Mouse (Mus musculus): ENCODE measurements around the gene Gm8267.
"Not testable (repeated sequence)": the region's sequence is repeated elsewhere in the genome, so short reads cannot be mapped to it uniquely, and the experiment has no call there.

Gene Gm8267

DNA sequence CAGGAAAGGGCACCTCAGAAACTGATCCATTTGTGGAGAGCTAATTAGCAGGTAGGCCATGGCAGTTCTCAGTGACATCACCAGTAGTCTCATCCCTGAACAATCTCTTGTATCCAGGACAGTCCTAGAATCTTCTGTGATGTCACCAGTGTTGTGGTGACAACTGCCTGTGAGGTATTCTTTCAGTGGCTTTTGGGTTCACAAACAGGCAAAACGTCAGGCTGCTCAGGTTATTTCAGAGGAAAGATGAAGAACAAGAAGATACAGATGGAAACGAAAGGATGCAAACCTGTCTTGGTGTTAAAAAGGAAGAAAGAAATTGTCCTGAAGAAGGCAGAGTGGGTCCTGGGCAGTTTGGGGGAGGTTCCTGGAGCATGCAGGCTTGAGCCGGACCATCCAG lies at the start of gene Gm8267:
Gm8267 (minus strand) TSS at position 101 of the 400 bp plus-strand sequence.
- DNase-seq (ENCODE audit: low spot score in 2 of 2): no peak

DNA sequence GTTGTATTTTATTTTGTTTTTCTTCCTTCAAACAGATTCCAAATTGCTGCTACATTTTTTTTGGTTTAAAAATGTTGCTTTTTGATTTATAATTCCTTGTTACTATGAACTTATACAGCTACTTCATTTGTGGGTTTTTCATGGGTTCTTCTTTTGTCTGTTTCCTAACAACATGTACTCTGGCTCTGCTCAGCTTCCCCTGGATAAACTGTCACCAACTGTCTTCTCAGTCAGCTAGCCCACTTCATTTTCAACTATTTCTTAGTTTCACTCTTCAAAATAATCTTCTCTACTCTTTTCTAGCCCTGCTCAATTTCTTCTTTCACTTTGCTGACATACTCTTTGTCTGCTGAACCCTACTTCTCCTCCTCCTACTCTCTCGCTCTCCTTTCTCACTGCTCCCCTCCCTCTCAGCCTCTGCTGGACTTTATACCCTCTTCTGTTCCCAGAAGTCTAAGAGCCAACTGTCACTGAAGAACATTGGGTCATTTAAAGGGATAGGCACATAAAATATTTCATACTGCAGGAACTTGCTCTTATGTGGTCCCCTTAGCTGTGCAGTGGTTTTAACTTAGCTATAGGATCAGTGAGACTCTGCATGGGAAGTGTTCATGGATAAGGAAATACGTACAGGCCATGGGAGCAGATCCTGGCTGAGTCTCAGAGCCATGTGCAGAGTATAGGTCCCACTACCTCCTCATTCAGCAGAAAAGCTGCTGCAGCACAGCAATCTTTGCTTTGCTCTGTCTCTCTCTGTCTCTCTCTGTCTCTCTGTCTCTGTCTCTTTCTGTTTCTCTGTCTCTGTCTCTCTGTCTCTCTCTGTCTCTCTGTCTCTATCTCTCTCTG lies 39.6 kb upstream of the Gm8267 start:
- not testable (repeated sequence) for DNase-seq (ENCODE audit: low spot score in 2 of 2)

DNA sequence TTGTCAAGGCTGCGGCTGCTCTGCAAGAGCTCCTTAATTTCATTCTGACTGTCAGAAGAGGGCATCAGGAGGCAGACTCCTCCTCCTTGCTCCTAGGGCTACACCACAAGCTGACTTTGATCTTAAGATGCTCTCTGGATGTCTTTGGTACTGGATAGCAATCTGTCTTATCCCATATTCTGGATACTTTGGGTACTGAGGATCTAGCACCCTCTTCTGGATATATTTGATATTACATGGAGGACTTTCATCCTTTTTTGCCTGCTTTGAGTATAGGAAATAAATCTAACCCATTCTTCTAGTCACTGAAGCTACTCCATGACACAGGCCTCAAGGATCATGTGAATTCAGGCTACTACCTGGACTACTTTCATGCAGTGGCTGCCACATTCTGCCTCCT lies 7.4 kb downstream of the Gm8267 start:
- not testable (repeated sequence) for DNase-seq (ENCODE audit: low spot score in 2 of 2)

DNA sequence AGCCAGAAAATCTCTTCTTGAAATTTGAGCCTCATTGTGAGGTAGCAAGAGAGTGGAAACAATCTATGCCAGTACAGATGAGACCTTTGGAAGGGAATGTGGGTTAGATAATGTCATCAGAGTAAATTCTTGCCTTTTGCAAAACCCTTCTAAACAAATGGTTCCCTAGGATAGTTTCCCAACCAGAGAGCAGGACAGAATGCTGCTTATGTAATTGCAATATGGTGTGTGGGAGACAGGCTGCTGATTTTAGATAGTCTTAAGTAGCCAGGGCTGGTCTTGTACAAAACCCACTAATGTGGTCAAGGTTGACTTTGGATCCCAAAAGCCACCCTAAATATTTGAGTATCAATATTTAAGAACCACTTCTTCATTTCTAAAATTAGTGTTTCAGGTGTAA lies 19.4 kb downstream of the Gm8267 start:
- peak in 1 of 2 experiments; percentile 38 for DNase-seq (ENCODE audit: low spot score in 2 of 2)

DNA sequence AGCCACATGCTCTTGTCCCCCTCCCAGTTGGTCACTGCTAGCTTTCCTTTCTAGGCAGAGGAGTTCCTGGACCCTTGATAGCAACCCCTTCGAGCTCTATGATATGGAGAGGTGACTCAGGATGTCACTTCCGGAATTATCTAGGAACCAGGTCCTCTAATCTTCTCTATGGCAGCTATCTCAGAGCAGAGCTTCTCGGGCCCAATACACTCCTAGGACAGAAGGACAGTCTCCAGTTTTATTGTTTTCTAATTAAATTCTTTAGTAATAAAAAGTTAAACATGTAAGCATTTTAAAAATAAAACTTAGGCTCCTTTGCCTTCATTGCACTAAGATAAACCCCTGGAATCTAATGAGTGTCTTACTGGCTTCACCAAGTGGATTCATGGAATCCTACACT lies 43.8 kb downstream of the Gm8267 start, which contains the start of gene Gm8257:
Gm8257 (minus strand) TSS at position 101 of the 400 bp plus-strand sequence.
- not testable (repeated sequence) for DNase-seq (ENCODE audit: low spot score in 2 of 2)

All from right cerebral cortex, postnatal 36 days (tissue).